Mouse (Mus musculus): ENCODE measurements at regions not wholly inside any gene's neighbourhood (a gene's known extent, or its start where the extent isn't known, plus 50 kb on each side); places are given as distances from the start of the nearest gene placed in this dataset.

GRCm38 (mm10) chr7:118295855-118296254 lies 52.4 kb upstream of the Smg1 start:
- TF ChIP-seq JUND (IDR thresholded peaks at IDR 0.05; ENCODE audit: low read depth, low read length) (no peak), MAX (IDR thresholded peaks at IDR 0.05; ENCODE audit: low read length) (no peak), POLR2AphosphoS5 (IDR thresholded peaks at IDR 0.05; ENCODE audit: borderline replicate concordance, low read depth, low read length) (no peak), MAFK (IDR thresholded peaks at IDR 0.05; ENCODE audit: borderline replicate concordance, low read depth, low read length) (no peak), ZNF384 (IDR thresholded peaks at IDR 0.05; ENCODE audit: low read depth, low read length) (no peak), ZC3H11A (IDR thresholded peaks at IDR 0.05; ENCODE audit: low read depth, low read length) (no peak), CTCF (IDR thresholded peaks at IDR 0.05 in 2 of 3, conservative IDR thresholded peaks at IDR 0.05 in 1 of 3; ENCODE audit: control insufficient read depth in 1 of 3, insufficient read depth in 1 of 3, low read depth in 2 of 3, low read length in 3 of 3, poor library complexity in 1 of 3, severe bottlenecking in 1 of 3) (no peak), EP300 (IDR thresholded peaks at IDR 0.05; ENCODE audit: low read depth in 1 of 2, low read length in 2 of 2) (no peak), POLR2A (IDR thresholded peaks at IDR 0.05; ENCODE audit: control insufficient read depth in 1 of 2, insufficient read depth in 1 of 2, low read depth in 1 of 2, low read length in 2 of 2, poor library complexity in 1 of 2) (no peak), TAL1 (IDR thresholded peaks at IDR 0.05; ENCODE audit: low read length) (no peak), RCOR1 (IDR thresholded peaks at IDR 0.05; ENCODE audit: low read depth, low read length) (no peak), CHD1 (IDR thresholded peaks at IDR 0.05; ENCODE audit: low read depth, low read length) (no peak), MXI1 (IDR thresholded peaks at IDR 0.05; ENCODE audit: low read depth, low read length) (peak; percentile 46; the same call in 1 of the 2 replicates)

Data from MEL (cell line).